Mouse (Mus musculus): ENCODE data around the gene Notch3.

The Notch3 gene

DNA sequence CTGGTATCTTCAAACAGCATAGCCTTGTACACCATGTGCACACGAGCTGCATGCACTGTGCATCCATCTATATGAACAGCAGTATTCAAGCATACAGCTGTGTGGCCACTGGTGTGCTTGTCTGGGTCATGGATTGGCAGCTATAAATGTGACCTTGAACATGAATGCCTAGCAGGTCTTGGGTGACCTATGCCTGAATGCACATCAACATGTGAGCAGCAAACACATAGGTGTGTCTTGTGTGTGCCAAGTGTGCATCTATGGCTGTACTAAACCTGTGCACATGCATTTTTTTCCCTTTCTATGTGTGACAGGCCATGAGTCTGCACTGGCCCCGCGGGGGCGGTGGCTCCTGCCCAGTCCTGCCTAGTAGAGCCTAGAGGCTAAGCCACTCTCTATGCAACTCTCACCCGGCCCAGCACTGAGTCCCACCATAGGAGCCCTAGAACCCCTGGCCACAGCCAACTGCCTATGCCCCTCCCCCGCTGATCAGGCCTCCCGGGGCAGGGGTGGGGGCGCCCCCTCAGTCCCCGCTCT is 1.3 kb downstream of the Notch3 start:
- DNase-seq: no peak

DNA sequence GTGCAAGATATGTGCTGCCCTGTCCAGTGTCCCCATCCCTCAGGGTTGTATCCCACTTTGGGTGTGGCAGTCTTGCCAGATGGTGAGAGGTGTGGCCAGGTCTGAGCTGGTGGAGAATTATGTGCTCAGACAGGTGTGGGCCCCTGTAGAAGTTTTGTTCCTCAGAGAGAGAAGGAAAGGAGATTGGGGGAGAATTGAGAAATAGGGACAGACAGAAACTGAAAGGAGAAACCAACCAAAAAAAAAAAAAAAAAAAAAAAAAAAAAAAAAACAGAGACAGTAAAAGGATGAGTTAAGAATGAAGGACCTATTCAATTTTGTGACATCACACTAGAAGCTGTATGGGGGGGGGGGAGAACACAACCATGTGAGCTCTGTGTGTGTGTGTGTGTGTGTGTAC is 1.9 kb downstream of the Notch3 start:
- no peak for DNase-seq

DNA sequence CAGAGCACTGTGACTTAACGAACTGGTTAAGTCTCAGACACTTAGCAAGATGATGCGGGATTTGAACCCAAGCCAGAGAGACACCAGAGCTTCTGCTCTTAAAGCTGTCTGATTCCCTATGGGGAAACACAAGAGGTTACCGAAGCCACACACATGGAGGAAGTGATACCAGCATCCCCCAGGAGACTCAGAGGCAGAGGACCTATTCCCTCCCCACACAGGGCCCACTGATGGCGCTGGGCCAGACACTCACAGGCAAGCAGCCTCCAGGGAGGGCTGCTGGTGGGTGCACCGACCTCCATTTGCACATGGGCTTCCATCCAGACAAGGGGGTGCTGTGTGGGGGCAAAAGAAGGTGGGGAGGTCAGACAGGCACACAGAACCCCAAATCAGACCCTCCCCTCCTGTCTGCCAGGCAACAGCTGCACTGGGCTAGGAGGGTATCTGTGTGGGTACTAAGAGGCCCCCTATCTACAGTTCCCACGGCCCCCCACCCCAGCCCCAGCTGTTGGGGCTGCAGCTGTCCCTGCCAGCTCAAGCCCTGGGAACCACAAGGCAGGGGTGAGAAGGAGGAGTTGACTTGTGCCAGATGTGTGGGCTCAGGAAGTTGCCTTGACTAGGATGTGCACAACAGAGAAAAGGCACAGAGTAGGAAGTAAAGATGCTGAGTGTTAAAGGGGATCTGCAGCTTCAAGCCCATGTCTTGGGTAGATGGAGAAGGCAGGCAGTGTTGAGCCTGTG is 2.6 kb downstream of the Notch3 start:
- DNase-seq: no peak

DNA sequence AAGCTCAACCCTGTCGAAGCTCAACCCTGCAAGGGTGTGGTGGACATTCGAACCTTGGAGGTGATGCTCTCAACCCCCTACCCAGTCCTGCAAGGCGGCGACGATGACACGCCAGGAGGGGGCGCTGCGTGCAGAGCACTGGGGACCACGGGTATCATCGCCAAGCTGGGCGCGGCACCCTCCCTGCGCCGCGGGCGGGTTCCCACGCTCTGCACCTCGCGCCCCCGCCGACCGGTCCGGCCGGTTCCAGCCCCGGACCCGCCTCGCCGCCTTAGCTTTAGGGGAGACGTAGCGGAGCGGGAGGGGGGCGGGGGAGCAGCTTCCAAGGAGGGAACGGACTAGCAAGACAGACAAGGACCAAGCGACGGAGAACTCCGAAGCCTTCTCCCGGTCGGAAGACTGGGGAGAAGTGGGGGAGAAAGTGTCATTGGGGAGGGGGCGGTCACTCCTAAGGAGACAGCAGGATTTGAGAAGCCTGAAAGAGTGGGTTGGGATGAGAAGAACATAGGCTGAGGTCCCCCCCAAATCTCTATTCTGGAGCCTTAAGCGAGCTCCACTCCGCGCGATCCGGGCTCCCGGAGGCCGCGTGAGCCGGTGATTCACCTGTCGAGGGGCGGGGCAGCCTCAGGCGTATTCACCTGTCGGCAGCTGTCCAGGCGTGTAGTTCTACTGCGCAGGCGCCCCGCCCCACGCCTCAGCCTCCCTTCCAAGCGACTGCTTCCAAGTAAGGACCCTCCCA is 4.4 kb downstream of the Notch3 start:
- peak; percentile 55 for DNase-seq

DNA sequence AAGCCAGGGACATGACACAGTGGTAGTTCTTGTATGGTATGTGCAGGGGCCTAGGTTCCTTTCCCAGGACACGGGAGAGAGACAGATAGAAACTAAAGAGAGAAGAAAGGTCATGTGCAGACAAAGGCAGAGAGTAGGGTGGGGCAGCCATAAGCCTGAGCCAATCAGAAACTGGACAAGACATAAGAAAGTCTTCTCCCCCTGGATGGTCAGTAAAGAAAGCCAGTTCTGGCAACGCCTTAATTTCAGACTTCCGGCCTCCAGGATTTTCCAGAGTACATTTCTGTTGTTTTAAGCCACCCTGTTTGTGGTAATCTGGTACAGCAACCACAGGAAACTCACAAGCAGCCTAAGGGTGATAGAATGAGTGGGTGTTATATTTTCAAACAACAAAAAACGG is 5.8 kb downstream of the Notch3 start:
- DNase-seq: no peak

DNA sequence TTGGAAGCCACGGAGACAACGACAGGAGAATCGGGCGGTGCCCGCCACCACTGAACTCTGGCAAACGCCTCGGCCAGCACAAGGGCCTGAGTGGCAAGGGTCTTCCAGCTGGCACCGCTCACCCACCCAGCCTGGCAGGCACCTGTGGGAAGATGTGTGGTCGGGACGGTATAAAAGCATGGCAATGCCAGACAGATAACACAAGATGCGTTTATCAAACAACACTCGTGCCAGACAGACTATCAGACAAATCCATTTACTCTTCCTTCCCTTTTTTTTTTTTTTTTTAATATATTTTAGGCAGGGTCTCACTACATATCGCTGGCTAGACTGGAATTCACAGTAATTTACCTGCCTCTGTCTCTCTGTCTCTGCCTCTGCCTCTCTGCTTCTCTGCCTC is 7.8 kb downstream of the Notch3 start:
- DNase-seq: no peak

DNA sequence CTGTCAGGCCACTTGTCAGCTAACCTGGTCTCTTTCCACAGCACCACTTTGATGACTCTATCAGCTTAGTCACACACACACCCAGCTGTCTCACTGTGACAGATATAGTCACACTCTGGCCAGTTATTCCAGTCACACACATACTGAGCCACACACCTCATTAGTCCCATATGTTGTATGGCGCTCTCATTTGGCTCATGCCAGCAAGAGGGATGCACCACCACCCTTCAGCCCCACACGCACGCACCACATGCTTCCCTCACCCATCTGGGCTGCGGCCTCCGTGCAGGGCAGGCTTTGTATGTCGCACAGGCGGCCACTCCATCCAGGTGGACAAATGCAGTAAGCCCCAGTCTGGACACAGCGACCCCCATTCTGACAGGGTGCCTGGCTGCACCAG is 19.9 kb downstream of the Notch3 start:
- DNase-seq: no peak

DNA sequence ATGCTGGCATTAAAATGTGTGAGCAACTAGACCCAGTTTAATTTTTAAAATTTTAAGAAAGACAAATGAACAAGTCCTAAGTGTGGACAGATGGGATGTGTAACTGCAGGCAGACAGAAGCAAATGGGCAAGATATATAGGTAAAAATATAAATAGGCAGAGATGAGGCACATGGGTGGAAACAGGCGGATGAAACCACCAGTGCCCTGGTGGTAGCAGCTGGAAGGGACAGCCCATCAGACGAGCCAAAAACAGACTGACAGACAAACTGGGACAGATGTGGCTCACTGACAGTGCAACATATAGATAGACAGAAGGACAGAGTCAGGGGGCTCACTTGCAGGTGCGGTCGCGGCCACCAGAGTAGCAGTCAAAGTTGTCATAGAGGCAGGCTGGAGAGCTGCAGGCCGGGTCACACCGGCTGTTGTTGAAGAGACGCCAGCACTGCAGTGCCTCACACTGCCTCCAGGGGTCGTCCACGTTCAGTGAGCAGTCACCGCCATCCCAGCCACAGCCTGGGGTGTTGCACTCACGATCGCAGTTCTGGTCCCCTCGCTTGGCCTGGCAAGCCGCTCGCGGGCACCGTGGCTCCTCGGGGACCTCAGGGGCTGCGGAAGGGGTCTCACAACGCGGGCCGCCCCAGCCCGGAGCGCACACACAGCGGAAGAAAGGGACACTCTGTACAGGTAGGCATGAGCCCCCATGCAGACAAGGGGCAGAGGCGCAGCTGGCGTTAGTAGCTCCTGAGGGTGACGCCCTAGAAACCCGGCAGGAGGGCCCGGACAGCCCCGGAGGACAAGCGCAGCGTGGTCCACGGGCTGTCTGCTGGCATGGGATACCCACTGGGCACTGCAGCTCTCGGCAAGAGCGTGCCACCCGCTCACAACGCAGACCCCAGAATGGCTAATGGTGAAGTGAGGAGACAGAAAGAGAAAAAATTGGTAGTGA is 23.5 kb downstream of the Notch3 start:
- peak; percentile 71 for DNase-seq

DNA sequence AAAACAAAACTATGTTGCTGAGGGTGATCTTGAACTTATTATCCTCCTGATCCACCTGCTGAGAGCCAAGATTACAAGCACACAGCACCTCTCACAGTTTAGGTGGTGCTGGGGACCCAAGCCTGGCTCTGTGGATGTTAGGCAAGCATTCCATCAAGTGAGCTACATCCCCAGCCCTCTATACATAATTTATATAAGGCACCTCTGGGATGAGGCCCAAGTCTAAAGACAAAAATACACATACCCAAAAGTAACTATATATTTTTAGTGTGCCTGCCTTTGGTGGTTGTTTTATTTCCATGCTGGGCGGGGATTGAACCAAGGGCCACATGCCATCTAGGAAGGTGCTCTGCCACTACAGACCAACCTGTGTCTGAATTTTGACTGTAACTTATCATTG is 24.4 kb downstream of the Notch3 start:
- no peak for DNase-seq

DNA sequence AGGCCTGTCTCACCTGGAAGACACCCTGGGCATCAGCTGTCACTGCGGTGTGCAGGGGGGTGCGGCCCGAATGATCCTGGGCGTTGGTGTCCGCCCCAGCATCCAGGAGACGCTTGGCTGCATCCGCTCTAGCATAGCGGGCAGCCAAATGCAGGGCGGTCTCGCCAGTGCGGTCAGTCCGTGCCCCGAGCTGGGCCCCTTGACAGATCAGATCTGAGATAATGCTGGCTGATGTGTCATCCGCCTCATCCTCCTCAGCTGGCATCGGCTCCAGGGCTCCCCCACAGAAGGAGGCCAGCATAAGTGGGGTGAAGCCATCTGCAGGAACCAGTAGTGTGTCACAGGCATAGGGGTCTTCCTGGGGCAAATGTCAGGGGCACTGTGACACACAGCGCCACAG is 33.3 kb downstream of the Notch3 start:
- no peak for DNase-seq

DNA sequence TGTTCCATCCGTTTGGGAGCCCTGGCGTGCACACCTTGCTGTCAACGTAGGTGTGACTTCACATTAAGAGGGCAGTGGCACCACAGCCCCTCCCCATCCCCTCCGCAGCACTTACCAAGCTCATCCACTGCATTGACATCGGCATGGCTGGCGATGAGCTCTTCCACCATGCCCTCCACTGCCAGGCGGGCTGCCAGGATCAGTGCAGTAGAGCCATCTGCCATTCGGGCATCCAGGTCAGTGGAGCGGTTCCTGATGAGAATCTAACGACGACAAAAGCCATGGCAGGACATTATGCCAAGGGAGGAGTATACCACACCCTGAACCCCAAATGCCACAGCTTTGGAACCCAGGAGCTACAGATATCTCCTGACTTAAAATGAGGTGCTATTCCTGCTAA is 34.6 kb downstream of the Notch3 start:
- DNase-seq: no peak

DNA sequence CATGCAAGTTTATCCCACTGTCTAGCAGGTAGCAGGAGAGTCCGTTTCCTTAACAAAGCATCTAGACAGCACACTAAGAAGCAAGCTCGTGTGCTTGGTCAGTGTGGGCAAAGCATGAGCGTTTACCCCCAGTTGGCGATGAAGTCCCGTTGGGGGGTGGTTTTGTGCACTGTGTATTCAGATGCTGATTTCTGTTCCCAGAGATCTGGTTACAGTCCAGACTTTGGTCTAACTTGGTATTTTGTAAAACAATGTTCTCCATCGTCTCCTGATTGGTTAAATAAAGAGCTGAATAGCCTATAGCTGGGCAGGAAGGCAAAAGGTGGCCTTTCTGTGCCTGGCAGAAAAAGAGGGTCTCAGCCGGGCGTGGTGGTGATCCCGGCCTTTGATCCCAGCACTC is 36.1 kb downstream of the Notch3 start:
- no peak for DNase-seq

DNA sequence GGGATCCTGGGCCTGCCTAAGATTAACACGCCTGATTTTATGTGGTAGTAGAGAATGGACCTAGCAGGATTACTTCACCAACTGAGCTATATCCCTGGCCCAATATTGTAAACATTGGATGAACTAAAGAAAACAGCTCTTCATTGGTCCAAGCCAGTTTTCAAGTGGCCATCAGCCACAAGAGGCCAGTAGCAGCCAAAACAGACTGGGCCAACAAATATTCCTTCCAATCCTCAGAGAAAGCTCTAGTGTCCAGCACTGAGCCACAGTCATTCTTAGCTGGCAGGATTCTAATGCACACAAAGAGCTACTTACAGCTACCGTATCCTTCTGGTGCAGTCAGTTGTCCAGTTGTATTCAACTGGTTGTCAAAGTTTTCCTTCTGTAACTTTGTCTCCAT is 39.5 kb downstream of the Notch3 start:
- no peak for DNase-seq

DNA sequence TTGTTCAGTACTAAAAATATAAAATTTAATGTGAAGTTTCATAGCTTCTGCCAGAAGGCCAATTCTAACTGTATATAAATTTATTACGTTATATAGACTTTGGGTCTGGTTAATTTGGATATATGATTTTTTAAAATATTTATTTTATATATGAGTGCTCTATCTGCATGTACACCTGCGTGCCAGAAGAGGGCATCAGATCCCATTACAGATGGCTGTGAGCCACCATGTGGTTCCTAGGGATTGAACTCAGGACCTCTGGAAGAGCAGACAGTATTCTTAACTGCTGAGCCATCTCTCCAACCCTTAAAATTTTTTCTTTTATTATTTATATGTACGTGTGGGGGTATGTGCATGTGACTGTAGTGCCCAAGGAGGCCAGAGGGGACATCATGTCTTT is 41.2 kb downstream of the Notch3 start:
- no peak for DNase-seq

DNA sequence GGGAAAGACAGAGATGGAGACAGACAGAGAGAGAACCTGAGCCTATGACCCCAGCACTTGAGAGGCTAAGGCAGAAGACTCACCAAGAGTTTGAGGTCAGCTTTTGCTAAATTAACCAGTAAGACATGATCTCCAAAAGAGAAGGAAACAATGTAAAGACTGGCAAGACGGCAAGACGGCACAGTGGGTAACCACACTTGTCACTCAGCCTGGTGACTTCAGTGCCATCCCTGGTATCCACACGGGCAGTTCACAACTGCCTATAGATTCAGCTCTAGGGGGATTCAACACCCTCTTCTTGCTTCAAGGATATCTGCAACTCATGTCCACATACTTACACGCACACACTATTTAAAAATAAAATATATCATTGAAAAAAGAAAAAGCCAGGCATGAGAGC is 43.1 kb downstream of the Notch3 start:
- DNase-seq: no peak

DNA sequence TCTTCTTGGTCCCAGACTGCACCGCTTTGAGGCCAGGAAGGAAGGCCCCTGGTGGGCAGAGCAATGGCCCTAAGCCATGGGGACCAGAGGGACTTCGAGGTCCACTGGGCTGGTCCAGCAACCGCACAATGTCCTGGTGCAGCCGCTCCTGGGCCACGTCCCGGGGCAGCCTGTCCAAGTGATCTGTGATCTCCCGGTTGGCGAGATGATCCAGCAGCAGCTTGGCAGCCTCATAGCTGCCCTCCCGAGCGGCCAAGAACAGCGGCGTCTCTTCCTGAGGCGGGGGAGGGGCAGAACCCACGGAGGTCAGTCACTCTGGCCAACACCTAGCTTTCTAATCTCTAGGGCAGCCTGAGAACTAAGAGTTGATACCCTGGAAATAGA is 44.1 kb downstream of the Notch3 start:
- no peak for DNase-seq

DNA sequence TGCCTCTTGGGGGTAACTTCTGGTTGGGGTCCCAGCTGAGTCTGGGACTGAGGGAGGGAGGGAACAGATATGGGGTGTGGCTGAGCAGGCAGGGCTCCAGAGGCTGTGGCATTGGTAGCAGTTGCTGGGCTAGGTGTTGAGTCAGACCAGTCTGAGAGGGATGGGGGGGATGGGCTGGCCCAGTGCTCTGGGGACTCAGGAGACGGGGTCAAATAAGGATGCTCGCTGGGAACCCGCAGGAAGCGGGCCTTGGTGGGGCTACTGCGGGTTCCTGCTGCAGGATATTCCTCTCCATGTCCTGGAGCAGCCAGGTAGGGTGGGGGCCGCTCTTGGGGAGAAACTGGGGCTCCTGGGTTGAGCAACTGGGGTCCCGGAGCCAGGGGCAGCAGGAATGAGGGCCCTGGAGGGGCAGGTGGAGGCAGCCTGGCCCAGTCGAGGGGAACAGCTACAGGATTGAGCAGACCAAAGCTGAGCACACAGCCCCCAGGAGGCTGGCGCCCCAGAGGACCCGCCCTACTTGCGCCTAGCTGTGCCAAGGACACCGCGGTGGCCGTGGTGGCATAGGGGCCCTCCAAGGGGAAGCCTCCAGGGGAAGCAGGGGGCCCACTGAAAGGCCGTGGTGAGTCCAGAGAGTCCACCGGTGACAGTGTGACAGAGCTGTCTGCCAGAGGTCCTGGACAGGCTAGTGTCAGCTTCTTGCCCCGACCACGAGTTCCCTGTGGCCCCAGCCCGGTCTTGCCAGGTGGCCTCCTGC is 44.6 kb downstream of the Notch3 start:
- DNase-seq: no peak

DNA sequence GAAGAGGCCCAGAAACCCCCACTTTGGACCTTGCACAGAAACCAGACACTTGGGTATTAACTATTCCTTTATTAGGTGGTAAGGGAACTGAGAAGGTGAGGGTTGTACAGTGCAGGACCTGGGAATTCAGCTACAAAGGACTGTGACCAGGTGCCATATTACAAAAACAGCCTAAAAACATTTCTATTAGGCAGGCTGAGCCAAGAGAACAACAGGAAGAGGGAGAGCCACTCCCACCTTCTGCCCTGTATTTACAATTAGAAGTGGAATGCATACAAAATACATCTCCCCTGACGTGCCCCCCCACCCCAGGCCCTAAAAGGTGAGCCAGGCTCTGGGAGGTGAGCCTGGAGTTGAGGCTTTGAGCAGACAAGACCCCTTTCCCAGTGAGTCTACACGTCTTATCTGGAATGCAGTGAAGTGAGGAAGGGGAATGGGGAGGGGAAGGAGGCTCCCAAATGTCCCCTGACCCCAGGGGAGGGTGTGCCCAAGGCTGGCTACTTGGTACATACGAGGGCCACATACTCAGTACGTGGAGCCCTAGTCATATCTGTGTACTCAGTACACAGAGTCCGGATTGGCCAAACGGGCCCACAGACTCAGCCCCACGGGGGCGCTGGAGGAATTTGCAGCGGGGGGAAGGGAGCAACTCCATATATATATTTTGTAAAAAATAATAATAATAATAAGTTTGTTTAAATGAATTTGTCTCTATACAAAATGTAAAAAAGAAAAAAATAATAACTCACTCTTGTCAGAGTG is 45.7 kb downstream of the Notch3 start:
- DNase-seq: no peak

DNA sequence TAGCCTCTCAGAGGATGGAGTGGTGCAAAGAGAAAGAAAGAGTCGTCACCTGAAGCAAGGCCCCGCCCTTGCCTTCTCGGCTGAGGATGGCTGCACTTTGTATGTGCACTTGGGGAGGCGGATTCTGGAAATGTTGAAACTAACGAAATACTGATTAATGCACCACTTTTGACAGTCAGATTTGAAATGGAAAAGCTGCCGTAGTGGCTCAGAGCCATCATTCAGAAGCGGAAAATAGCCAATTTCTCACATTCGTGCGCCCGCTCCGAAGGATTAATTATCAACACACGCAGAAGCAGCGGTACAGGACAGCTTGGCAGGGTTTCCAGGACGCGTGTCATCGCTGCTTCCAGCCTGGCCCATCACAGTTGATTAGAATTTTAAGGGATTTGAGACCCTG is 47.5 kb downstream of the Notch3 start:
- no peak for DNase-seq

DNA sequence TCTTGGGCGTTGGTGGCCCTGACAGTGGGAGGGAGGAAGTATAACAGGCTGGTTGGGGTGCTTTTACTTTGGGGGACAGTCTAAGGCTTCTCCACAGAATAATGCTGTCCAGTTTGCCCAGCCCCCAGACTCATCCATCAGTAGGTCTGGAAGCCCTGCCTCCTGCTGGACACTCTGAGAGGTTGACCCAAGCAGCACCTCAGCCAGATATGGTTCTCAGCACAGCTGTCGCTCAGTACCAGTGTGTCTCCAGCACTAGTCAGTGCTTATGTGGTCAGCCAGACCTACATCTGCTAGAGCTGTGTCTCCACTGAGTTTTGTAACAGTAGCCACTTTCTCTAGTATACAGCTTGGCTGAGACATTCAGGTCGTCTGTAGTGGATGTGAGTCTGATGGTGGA is 48.2 kb downstream of the Notch3 start:
- DNase-seq: no peak

DNA sequence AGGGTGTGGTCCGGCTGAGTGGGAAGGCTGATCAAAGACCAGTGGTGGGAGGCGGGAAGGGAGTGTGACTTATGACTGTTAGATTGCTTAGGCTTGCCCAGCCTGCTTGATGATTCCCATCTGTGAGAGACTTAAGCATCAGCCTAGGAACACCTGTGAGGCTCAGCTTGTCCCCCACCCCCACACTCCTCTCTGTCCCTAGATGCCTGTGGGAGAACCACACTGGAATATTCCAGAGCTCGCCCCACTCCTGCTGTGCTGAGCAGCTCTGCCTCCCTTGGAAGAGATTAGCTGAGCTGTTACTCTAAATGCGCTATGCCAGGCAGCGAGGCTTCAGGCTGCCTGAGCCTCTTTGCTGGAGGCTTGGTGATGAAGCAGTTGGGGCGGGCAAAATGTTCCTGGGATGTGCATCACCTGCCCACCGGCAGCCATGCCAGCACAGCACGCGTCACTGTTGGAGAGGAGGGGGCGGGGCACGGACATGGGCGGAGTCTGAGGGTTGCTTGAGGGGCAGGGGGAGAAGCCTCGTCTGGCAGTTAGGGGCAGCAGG is 48.7 kb downstream of the Notch3 start:
- DNase-seq: peak; percentile 87
